Mouse (Mus musculus) CD4-positive naive resting alpha-beta T cell, adult 76 days (primary cell): ENCODE results near the gene Ggt7. TPM values are rescaled to one million over a fixed set of nuclear protein-coding genes. Genes with fewer than 3 reads are reported as not detected.

ENCODE experiments used
- total RNA-seq: library from RNA; stranded (reverse); gene quantifications from one replicate; pipeline ENCODE4 v1.2.4, GENCODE M21; 2023

The Ggt7 gene
- total RNA-seq, result 3.4 TPM

DNA sequence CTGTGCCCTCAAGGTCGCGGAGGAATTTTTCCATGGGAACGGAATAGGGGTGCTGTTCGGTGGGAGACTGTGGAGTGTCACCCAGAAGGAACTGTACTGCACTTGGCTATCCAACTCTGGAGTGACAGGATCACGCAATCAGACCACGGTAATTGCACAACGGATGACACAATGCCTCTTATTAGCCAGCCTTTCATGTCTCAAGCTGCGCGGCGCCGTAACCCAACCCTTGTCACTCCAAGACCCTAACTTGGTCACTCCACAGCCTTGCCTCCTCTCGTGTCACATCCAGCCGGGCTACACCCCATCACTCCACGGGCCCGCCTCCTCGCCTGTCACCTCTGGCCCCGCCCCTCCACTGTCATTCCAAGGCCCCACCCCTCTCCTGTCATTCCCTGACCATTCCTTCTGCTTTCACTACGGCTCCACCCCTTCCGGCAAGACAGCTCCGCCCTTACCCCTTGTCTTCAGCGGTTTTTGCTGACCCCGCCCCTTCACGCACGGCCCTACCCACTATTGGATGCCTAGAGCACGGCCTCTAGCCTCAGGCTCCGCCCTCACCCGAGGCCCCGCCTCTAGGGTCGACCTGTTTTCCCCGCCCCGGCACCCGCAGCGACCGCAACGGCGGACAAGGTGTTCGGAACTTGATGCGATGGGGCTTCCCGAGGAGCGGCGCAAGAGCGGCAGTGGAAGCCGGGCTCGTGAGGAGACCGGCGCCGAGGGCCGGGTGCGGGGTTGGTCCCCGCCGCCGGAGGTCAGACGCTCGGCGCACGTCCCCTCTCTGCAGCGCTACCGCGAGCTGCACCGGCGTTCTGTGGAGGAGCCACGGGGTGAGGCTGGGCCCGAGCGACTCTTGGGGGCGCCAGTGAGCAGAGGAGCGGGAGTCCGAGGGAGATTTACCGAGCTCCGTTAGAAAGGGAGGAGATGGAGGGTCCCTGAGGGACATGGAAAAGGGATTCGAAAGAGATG, at the start of gene Ggt7, which contains the start of gene Acss2:
TSS of gene Ggt7 (minus strand) at position 783 of the 969 bp plus-strand sequence.
TSS of gene Acss2 (plus strand) at position 494 of the 969 bp plus-strand sequence.

DNA sequence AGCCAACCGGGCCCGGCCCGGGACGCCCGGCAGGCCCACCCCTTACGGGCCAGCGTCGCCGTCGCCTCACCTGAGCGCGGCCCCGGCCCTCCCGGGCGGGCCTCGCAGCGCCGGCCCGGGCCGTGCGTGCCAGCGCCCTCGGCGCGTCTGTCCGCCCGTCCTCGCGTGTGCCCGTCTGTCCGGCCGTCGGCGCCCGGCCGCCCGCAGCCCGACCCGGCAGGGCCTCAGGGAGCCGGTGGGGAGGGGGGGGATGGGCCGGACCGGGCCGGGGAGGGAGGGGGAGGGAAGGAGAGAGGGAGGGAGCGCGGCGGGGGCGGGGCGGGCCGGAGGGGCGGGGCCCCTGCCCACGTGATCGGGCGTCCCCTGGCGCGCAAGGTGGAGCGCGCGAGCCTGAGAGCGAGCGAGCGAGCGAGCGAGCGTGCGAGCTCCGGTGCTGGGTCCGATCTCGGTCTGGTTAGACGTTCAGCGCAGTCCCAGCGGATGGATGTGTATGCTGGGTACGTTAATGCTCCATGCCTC, 44.4 kb downstream of the Ggt7 start, which contains the start of gene Ncoa6:
TSS of gene Ncoa6 (minus strand) at position 325 of the 519 bp plus-strand sequence.

Other genes starting within 250 kb of the Ggt7 start
- gene Map1lc3a, start 241.9 kb downstream of the Ggt7 start, total RNA-seq, result 35.9 TPM
- 20.4 TPM for gene Pigu, start 160.8 kb downstream of the Ggt7 start, total RNA-seq
- gene Trp53inp2, start 137.2 kb downstream of the Ggt7 start, total RNA-seq, result 121 TPM
- gene Ncoa6, start 44.3 kb downstream of the Ggt7 start, total RNA-seq, result 62.4 TPM
- 58.8 TPM for gene Acss2, start 289 bp downstream of the Ggt7 start, total RNA-seq
- 9.0 TPM for gene Gss, start 74.6 kb upstream of the Ggt7 start, total RNA-seq
- not detected for gene Myh7b, start 93.0 kb upstream of the Ggt7 start, total RNA-seq
- 154 TPM for gene Trpc4ap, start 174.1 kb upstream of the Ggt7 start, total RNA-seq
- 26.6 TPM for gene Edem2, start 211.2 kb upstream of the Ggt7 start, total RNA-seq
- not detected for gene Gm17581, start 217.6 kb upstream of the Ggt7 start, total RNA-seq
- gene Procr, start 232.9 kb upstream of the Ggt7 start, total RNA-seq, result 0.35 TPM